Mouse (Mus musculus): ENCODE results near the gene Oser1.

- TF ChIP-seq CTCF (IDR thresholded peaks at IDR 0.05; ENCODE audit: low read depth) (no peak), EP300 (IDR thresholded peaks at IDR 0.05; ENCODE audit: low read depth) (no peak)
Measured at GRCm38 (mm10) chr2:163372627-163373026, 51.9 kb downstream of the Oser1 start.

All from liver, embryonic 14.5 days (tissue).